Mouse (Mus musculus) B cell, adult 67 days (primary cell): ENCODE results near the gene Lipi. TPM values are rescaled to one million over a fixed set of nuclear protein-coding genes. Genes with fewer than 3 reads are reported as not detected.

ENCODE experiments used
- total RNA-seq, 2 experiments: library from RNA; stranded (reverse); gene quantifications; 4 replicates each; pipeline ENCODE4 v1.2.4; 2023

Lipi gene
- total RNA-seq, result not detected

DNA sequence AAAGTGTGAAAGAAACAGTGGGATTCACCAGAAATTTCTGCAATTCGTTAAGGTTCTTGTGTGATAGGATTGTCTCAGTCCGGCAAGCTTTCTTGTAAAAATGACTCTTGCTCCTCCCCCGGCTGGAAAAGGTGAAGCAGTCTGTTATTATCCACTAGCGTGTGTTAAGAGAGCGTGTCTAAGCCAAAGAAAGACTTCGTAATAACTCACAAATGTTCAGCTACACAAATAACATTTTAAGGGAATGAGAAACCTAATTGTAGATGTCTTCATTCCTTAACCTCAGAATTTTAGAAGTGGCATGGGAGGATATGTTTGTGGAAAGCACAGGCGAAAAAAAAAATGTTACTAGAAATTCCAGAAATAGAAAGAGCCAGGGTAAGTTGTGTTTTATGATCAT is at the start of gene Lipi:
TSS of gene Lipi (minus strand) at position 101 of the 400 bp plus-strand sequence.

GRCm38 (mm10) chr16:75592671-75593500 is 7.0 kb upstream of the Lipi start, which contains the start of gene Rbm11:
Rbm11 (plus strand) TSS chr16:75592844.

Other genes starting within 250 kb of the Lipi start
- gene Rbm11, start 6.8 kb upstream of the Lipi start, total RNA-seq, result not detected
- gene Hspa13, start 181.0 kb upstream of the Lipi start, total RNA-seq, result 10 to 100 TPM; 14.1 to 15.1 TPM